Mouse (Mus musculus) forebrain, embryonic 10.5 days (tissue): ENCODE measurements around the gene 4933415A04Rik. TPM values are rescaled to one million over a fixed set of nuclear protein-coding genes. Genes with fewer than 3 reads are reported as not detected.
A peak's percentile ranks its signal among the peaks of the same experiment; 100 is the strongest.

Experiments used
- DNase-seq: peaks from one replicate; pipeline ENCODE4 v3.0.0-alpha.2; 2017; ENCODE audit warnings: low spot score; ENCODE audit errors: extremely low spot score
- H3K27ac ChIP-seq: fragments of 300-500 bp; sonication (generic); 2 replicates; pipeline ENCODE4 v1.5.1; 2016; ENCODE audit warnings: mild to moderate bottlenecking
- H3K27me3 ChIP-seq: fragments of 300-500 bp; sonication (generic); 2 replicates; pipeline ENCODE4 v1.6.1; 2016; ENCODE audit warnings: mild to moderate bottlenecking; ENCODE audit not compliant: poor library complexity, severe bottlenecking
- H3K36me3 ChIP-seq: fragments of 300-500 bp; sonication (generic); replicated peaks from 2 replicates; pipeline ENCODE4 v1.6.1; 2016; ENCODE audit warnings: mild to moderate bottlenecking, moderate library complexity
- H3K4me1 ChIP-seq: fragments of 300-500 bp; sonication (generic); 2 replicates; pipeline ENCODE4 v1.6.1; 2016
- H3K4me3 ChIP-seq: fragments of 300-500 bp; sonication (generic); 2 replicates; pipeline ENCODE4 v1.5.1; 2016; ENCODE audit warnings: mild to moderate bottlenecking, moderate library complexity
- H3K9me3 ChIP-seq: fragments of 300-500 bp; sonication (generic); 2 replicates; pipeline ENCODE4 v1.6.1; 2016; ENCODE audit warnings: mild to moderate bottlenecking, moderate library complexity
- WGBS: fragments of 180-500 bp; shearing (Covaris S2); methylation state at CpG from one replicate; pipeline ENCODE4 v1.1.7; 2016; 5-methylcytosine and 5-hydroxymethylcytosine counted together
- polyA plus RNA-seq: library from polyadenylated mRNA; unstranded; fragments of >200 nt; fragmentation: Nextera tagmentation; extraction: Ambion mirVana; gene quantifications from 2 replicates; pipeline ENCODE4 v1.2.1, GENCODE M21; 2016

The 4933415A04Rik gene
- polyA plus RNA-seq, 1 experiment from 2014 or later, result 10.7 TPM

- no peak for DNase-seq
- Histone ChIP-seq H3K4me1 (peaks cover 52% of the 10 kb centered on the region), H3K4me3 (no peak overlapping the region), H3K36me3 (peaks cover 76% of the 10 kb centered on the region), H3K27ac (no peak overlapping the region), H3K9me3 (no peaks in the 10 kb centered on the region), H3K27me3 (no peaks in the 10 kb centered on the region)
- 88% methylated on average over 11 of the region's 11 CpGs for WGBS
These were observed 30.3 kb upstream of the 4933415A04Rik start for GRCm38 (mm10) chr11:43556538-43556937.

GRCm38 (mm10) chr11:43559515-43560292 lies 27.1 kb upstream of the 4933415A04Rik start:
- no peaks in the 10 kb centered on the region for H3K27me3 ChIP-seq
- H3K27ac ChIP-seq, result peak overlapping the region; percentile 44
- H3K4me1 ChIP-seq, result peaks cover 55% of the 10 kb centered on the region
- H3K36me3 ChIP-seq, result peaks cover 91% of the 10 kb centered on the region
- no peaks in the 10 kb centered on the region for H3K9me3 ChIP-seq
- H3K4me3 ChIP-seq, result no peak overlapping the region
- no peak for DNase-seq
- 7% methylated on average over 5 of the region's 6 CpGs for WGBS

- WGBS, result 75% methylated on average over 10 of the region's 10 CpGs
- Histone ChIP-seq H3K9me3 (no peaks in the 10 kb centered on the region), H3K36me3 (peaks cover 66% of the 10 kb centered on the region), H3K4me1 (peaks cover 76% of the 10 kb centered on the region), H3K27ac (peak overlapping the region; percentile 62), H3K27me3 (no peaks in the 10 kb centered on the region), H3K4me3 (no peak overlapping the region)
- no peak for DNase-seq
These were observed 23.1 kb upstream of the 4933415A04Rik start for GRCm38 (mm10) chr11:43563654-43564244.

GRCm38 (mm10) chr11:43565414-43565813 lies 21.4 kb upstream of the 4933415A04Rik start:
- 18% methylated on average over 2 of the region's 2 CpGs for WGBS
- no peak overlapping the region for H3K4me3 ChIP-seq
- H3K27me3 ChIP-seq, result no peaks in the 10 kb centered on the region
- no peak for DNase-seq
- peaks cover 77% of the 10 kb centered on the region for H3K4me1 ChIP-seq
- peaks cover 64% of the 10 kb centered on the region for H3K36me3 ChIP-seq
- H3K9me3 ChIP-seq, result no peaks in the 10 kb centered on the region
- H3K27ac ChIP-seq, result peak overlapping the region; percentile 84

GRCm38 (mm10) chr11:43565852-43566251 lies 21.0 kb upstream of the 4933415A04Rik start:
- Histone ChIP-seq H3K27ac (peak overlapping the region; percentile 84), H3K9me3 (no peaks in the 10 kb centered on the region), H3K4me1 (peaks cover 75% of the 10 kb centered on the region), H3K4me3 (peak overlapping the region; percentile 2; the same call in 1 of the 2 replicates), H3K36me3 (peaks cover 60% of the 10 kb centered on the region), H3K27me3 (no peaks in the 10 kb centered on the region)
- peak; percentile 52 for DNase-seq
- 3% methylated on average over 8 of the region's 8 CpGs for WGBS

- 72% methylated on average over 5 of the region's 5 CpGs for WGBS
- H3K27ac ChIP-seq, result peak overlapping the region; percentile 84
- peaks cover 51% of the 10 kb centered on the region for H3K36me3 ChIP-seq
- H3K4me1 ChIP-seq, result peaks cover 78% of the 10 kb centered on the region
- H3K9me3 ChIP-seq, result no peaks in the 10 kb centered on the region
- DNase-seq, result no peak
- no peaks in the 10 kb centered on the region for H3K27me3 ChIP-seq
- H3K4me3 ChIP-seq, result no peak overlapping the region
These were observed 20.1 kb upstream of the 4933415A04Rik start for GRCm38 (mm10) chr11:43566696-43567095.

GRCm38 (mm10) chr11:43568263-43568662 lies 18.6 kb upstream of the 4933415A04Rik start:
- WGBS, result 65% methylated on average over 5 of the region's 5 CpGs
- H3K27me3 ChIP-seq, result 0 out of 2 replicates have a peak, but pooled peaks cover 2% of the 10 kb centered on the region
- no peaks in the 10 kb centered on the region for H3K9me3 ChIP-seq
- H3K27ac ChIP-seq, result no peak overlapping the region
- no peak for DNase-seq
- peaks cover 80% of the 10 kb centered on the region for H3K4me1 ChIP-seq
- H3K4me3 ChIP-seq, result no peak overlapping the region
- H3K36me3 ChIP-seq, result peaks cover 47% of the 10 kb centered on the region

GRCm38 (mm10) chr11:43569188-43569587 lies 17.7 kb upstream of the 4933415A04Rik start:
- DNase-seq, result no peak
- WGBS, result 89% methylated on average over 5 of the region's 5 CpGs
- peak overlapping the region; percentile 58 for H3K27ac ChIP-seq
- peaks cover 73% of the 10 kb centered on the region for H3K4me1 ChIP-seq
- no peak overlapping the region for H3K4me3 ChIP-seq
- peaks cover 49% of the 10 kb centered on the region for H3K36me3 ChIP-seq
- no peaks in the 10 kb centered on the region for H3K9me3 ChIP-seq
- 0 out of 2 replicates have a peak, but pooled peaks cover 5% of the 10 kb centered on the region for H3K27me3 ChIP-seq

- no peaks in the 10 kb centered on the region for H3K9me3 ChIP-seq
- no peak overlapping the region for H3K4me3 ChIP-seq
- H3K36me3 ChIP-seq, result peaks cover 47% of the 10 kb centered on the region
- peak overlapping the region; percentile 58 for H3K27ac ChIP-seq
- peaks cover 73% of the 10 kb centered on the region for H3K4me1 ChIP-seq
- no peak for DNase-seq
- H3K27me3 ChIP-seq, result 0 out of 2 replicates have a peak, but pooled peaks cover 5% of the 10 kb centered on the region
- WGBS, result 81% methylated on average over 11 of the region's 11 CpGs
These were observed 17.2 kb upstream of the 4933415A04Rik start for GRCm38 (mm10) chr11:43569595-43569994.

- H3K27me3 ChIP-seq, result 0 out of 2 replicates have a peak, but pooled peaks cover 5% of the 10 kb centered on the region
- H3K4me1 ChIP-seq, result peaks cover 66% of the 10 kb centered on the region
- peak overlapping the region; percentile 89 for H3K27ac ChIP-seq
- no peak for DNase-seq
- WGBS, result 11% methylated on average over 3 of the region's 3 CpGs
- peak overlapping the region; percentile 39 for H3K4me3 ChIP-seq
- peaks cover 50% of the 10 kb centered on the region for H3K36me3 ChIP-seq
- H3K9me3 ChIP-seq, result no peaks in the 10 kb centered on the region
These were observed 11.8 kb upstream of the 4933415A04Rik start for GRCm38 (mm10) chr11:43575061-43575375.

- peaks cover 52% of the 10 kb centered on the region for H3K36me3 ChIP-seq
These were observed 11.3 kb upstream of the 4933415A04Rik start for GRCm38 (mm10) chr11:43575376-43576151.

GRCm38 (mm10) chr11:43577713-43578478 lies 8.9 kb upstream of the 4933415A04Rik start:
- 44% methylated on average over 11 of the region's 11 CpGs for WGBS
- no peak overlapping the region for H3K4me3 ChIP-seq
- H3K36me3 ChIP-seq, result peaks cover 68% of the 10 kb centered on the region
- 0 out of 2 replicates have a peak, but pooled peaks cover 5% of the 10 kb centered on the region for H3K27me3 ChIP-seq
- H3K27ac ChIP-seq, result peak overlapping the region; percentile 4; the same call in 1 of the 2 replicates
- no peaks in the 10 kb centered on the region for H3K9me3 ChIP-seq
- peaks cover 41% of the 10 kb centered on the region for H3K4me1 ChIP-seq
- no peak for DNase-seq

More at GRCm38 (mm10) chr11:43575376-43576151, 11.3 kb upstream of the 4933415A04Rik start:
- H3K4me3 ChIP-seq, result peak overlapping the region; percentile 39
- H3K4me1 ChIP-seq, result peaks cover 60% of the 10 kb centered on the region
- 1% methylated on average over 9 of the region's 9 CpGs for WGBS
- H3K27me3 ChIP-seq, result 0 out of 2 replicates have a peak, but pooled peaks cover 5% of the 10 kb centered on the region
- peak; percentile 68 for DNase-seq
- H3K27ac ChIP-seq, result peak overlapping the region; percentile 89
- H3K9me3 ChIP-seq, result no peaks in the 10 kb centered on the region
